Mouse (Mus musculus) erythroblast, embryonic 14.5 days (primary cell): ENCODE measurements around the gene Slc50a1.

ENCODE experiments used
- GATA1 ChIP-seq: IDR thresholded peaks from 2 replicates; pipeline ENCODE4 v1.6.1; 2012; ENCODE audit warnings: low read length, inconsistent platforms, mixed read lengths
- TAL1 ChIP-seq: IDR thresholded peaks from 3 replicates; pipeline ENCODE4 v1.6.1; 2012; ENCODE audit warnings: low read length, inconsistent platforms, mixed read lengths

DNA sequence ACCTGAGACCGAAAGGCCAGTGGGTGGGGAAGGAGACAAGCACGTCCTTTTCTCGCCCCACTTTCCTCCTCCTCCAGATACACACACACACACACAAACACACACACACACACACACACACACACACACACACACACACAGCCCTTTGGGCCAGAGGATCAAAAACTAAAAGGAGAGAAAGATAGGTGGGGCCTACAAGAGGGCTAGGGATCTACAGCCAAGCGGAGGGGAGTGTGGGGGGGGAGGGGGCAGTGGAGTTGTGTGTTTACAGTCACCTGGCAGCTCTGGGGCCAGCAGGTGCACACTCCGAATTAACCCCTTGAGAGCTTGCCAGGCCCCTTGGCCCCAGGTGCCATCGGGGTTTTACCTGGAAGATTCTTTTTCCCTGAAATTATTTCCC, 37.8 kb downstream of the Slc50a1 start:
- TF ChIP-seq GATA1 (no peak), TAL1 (no peak)
